Mouse (Mus musculus) forebrain, embryonic 14.5 days (tissue): ENCODE results near the gene Zkscan14. TPM values are rescaled to one million over a fixed set of nuclear protein-coding genes. Genes with fewer than 3 reads are reported as not detected.

Source experiments
- ATAC-seq: fragments of 200-750 bp; cut with Nextera tagmentation; 2 replicates; pipeline ENCODE4 v1.8.0; 2017; ENCODE audit warnings: mild to moderate bottlenecking, moderate library complexity
- DNase-seq: peaks from one replicate; pipeline ENCODE4 v3.0.0-alpha.2; 2015; ENCODE audit warnings: low spot score
- H3K27ac ChIP-seq: fragments of 300-500 bp; sonication (generic); 2 replicates; pipeline ENCODE4 v1.5.1; 2014; ENCODE audit warnings: low read depth, mild to moderate bottlenecking, control low read depth, low read length, moderate library complexity
- H3K27me3 ChIP-seq: fragments of 300-500 bp; sonication (generic); replicated peaks from 2 replicates; pipeline ENCODE4 v1.6.1; 2014; ENCODE audit warnings: low read length, control low read depth, mixed read lengths; ENCODE audit not compliant: control insufficient read depth, insufficient read depth
- H3K36me3 ChIP-seq: fragments of 300-500 bp; sonication (generic); 2 replicates; pipeline ENCODE4 v1.6.1; 2014; ENCODE audit warnings: low read length, control low read depth; ENCODE audit not compliant: control insufficient read depth, insufficient read depth
- H3K4me1 ChIP-seq: fragments of 300-500 bp; sonication (generic); 2 replicates; pipeline ENCODE4 v1.6.1; 2014; ENCODE audit warnings: antibody characterized with exemption, low read length, control low read depth; ENCODE audit not compliant: control insufficient read depth, insufficient read depth
- H3K4me2 ChIP-seq: fragments of 300-500 bp; sonication (generic); 2 replicates; pipeline ENCODE4 v1.6.1; 2014; ENCODE audit warnings: mild to moderate bottlenecking, control low read depth, low read length
- H3K4me3 ChIP-seq: fragments of 300-500 bp; sonication (generic); 2 replicates; pipeline ENCODE4 v1.5.1; 2014; ENCODE audit warnings: low read depth, low read length, control low read depth
- H3K9ac ChIP-seq: fragments of 300-500 bp; sonication (generic); 2 replicates; pipeline ENCODE4 v1.6.1; 2014; ENCODE audit warnings: mild to moderate bottlenecking, low read length, control low read depth, moderate library complexity
- H3K9me3 ChIP-seq: fragments of 300-500 bp; sonication (generic); replicated peaks from 2 replicates; pipeline ENCODE4 v1.6.1; 2016; ENCODE audit warnings: low read length, control low read depth, mixed read lengths; ENCODE audit not compliant: control insufficient read depth
- WGBS: fragments of 180-500 bp; shearing (Covaris S2); extraction: QIAGEN DNeasy Blood & Tissue Kit; methylation state at CpG from one replicate; pipeline ENCODE4 v1.1.7; 2014; 5-methylcytosine and 5-hydroxymethylcytosine counted together
- polyA plus RNA-seq: library from polyadenylated mRNA; unstranded; fragments of >200 nt; fragmentation: Nextera tagmentation; extraction: Ambion mirVana; gene quantifications from 2 replicates; pipeline ENCODE4 v1.2.1, GENCODE M21; 2014

Gene Zkscan14
- polyA plus RNA-seq, 1 experiment from 2014 or later = 16.4 TPM

- no peak overlapping the region for H3K9ac ChIP-seq
- WGBS = 86% methylated on average over 12 of the region's 12 CpGs
- DNase-seq = no peak
- H3K4me2 ChIP-seq = no peak overlapping the region
- no peaks in the 10 kb centered on the region for H3K9me3 ChIP-seq
- no peaks in the 10 kb centered on the region for H3K27me3 ChIP-seq
- H3K36me3 ChIP-seq = peaks cover 41% of the 10 kb centered on the region
- no peak overlapping the region for H3K4me3 ChIP-seq
- no peak overlapping the region for H3K27ac ChIP-seq
- H3K4me1 ChIP-seq = no peaks in the 10 kb centered on the region
- ATAC-seq = no peak
Measured at GRCm38 (mm10) chr5:145223395-145223794, 21.7 kb upstream of the Zkscan14 start.

GRCm38 (mm10) chr5:145222840-145223239 lies 21.2 kb upstream of the Zkscan14 start:
- DNase-seq = no peak
- Histone ChIP-seq H3K27ac (no peak overlapping the region), H3K36me3 (peaks cover 47% of the 10 kb centered on the region), H3K4me2 (no peak overlapping the region), H3K4me3 (no peak overlapping the region), H3K4me1 (no peaks in the 10 kb centered on the region), H3K27me3 (no peaks in the 10 kb centered on the region), H3K9me3 (no peaks in the 10 kb centered on the region), H3K9ac (no peak overlapping the region)
- WGBS = 85% methylated on average over 5 of the region's 5 CpGs
- ATAC-seq = no peak

GRCm38 (mm10) chr5:145219981-145220380 lies 18.3 kb upstream of the Zkscan14 start:
- no peak for ATAC-seq
- Histone ChIP-seq H3K27me3 (no peaks in the 10 kb centered on the region), H3K4me3 (no peak overlapping the region), H3K4me2 (no peak overlapping the region), H3K9ac (no peak overlapping the region), H3K36me3 (peaks cover 53% of the 10 kb centered on the region), H3K4me1 (no peaks in the 10 kb centered on the region), H3K9me3 (no peaks in the 10 kb centered on the region), H3K27ac (no peak overlapping the region)
- WGBS = 95% methylated on average over 8 of the region's 8 CpGs
- DNase-seq = no peak

GRCm38 (mm10) chr5:145218671-145219070 lies 17.0 kb upstream of the Zkscan14 start:
- ATAC-seq = no peak
- no peaks in the 10 kb centered on the region for H3K27me3 ChIP-seq
- H3K27ac ChIP-seq = no peak overlapping the region
- H3K4me2 ChIP-seq = no peak overlapping the region
- 95% methylated on average over 20 of the region's 20 CpGs for WGBS
- H3K36me3 ChIP-seq = peaks cover 53% of the 10 kb centered on the region
- DNase-seq = no peak
- H3K9ac ChIP-seq = no peak overlapping the region
- H3K9me3 ChIP-seq = no peaks in the 10 kb centered on the region
- H3K4me3 ChIP-seq = no peak overlapping the region
- H3K4me1 ChIP-seq = no peaks in the 10 kb centered on the region

- H3K4me2 ChIP-seq = no peak overlapping the region
- ATAC-seq (no peak), DNase-seq (no peak)
- 96% methylated on average over 21 of the region's 21 CpGs for WGBS
- H3K4me1 ChIP-seq = no peaks in the 10 kb centered on the region
- H3K9ac ChIP-seq = no peak overlapping the region
- no peak overlapping the region for H3K27ac ChIP-seq
- H3K36me3 ChIP-seq = peaks cover 56% of the 10 kb centered on the region
- H3K4me3 ChIP-seq = no peak overlapping the region
- no peaks in the 10 kb centered on the region for H3K9me3 ChIP-seq
- no peaks in the 10 kb centered on the region for H3K27me3 ChIP-seq
Measured at GRCm38 (mm10) chr5:145218206-145218605, 16.5 kb upstream of the Zkscan14 start.

- no peak overlapping the region for H3K4me3 ChIP-seq
- no peaks in the 10 kb centered on the region for H3K27me3 ChIP-seq
- H3K27ac ChIP-seq = no peak overlapping the region
- no peak for ATAC-seq
- no peak for DNase-seq
- H3K9me3 ChIP-seq = no peaks in the 10 kb centered on the region
- H3K4me2 ChIP-seq = no peak overlapping the region
- peaks cover 54% of the 10 kb centered on the region for H3K36me3 ChIP-seq
- no peaks in the 10 kb centered on the region for H3K4me1 ChIP-seq
- no peak overlapping the region for H3K9ac ChIP-seq
- 89% methylated on average over 6 of the region's 6 CpGs for WGBS
Measured at GRCm38 (mm10) chr5:145217746-145218145, 16.1 kb upstream of the Zkscan14 start.

GRCm38 (mm10) chr5:145214679-145215078 lies 13.0 kb upstream of the Zkscan14 start:
- WGBS = 73% methylated on average over 4 of the region's 4 CpGs
- peaks cover 40% of the 10 kb centered on the region for H3K36me3 ChIP-seq

GRCm38 (mm10) chr5:145213505-145213904 lies 11.8 kb upstream of the Zkscan14 start:
- WGBS = 95% methylated on average over 3 of the region's 3 CpGs
- DNase-seq = no peak
- ATAC-seq = no peak
- H3K4me2 ChIP-seq = no peak overlapping the region
- no peak overlapping the region for H3K9ac ChIP-seq
- no peak overlapping the region for H3K27ac ChIP-seq
- H3K36me3 ChIP-seq = peaks cover 30% of the 10 kb centered on the region
- H3K27me3 ChIP-seq = no peaks in the 10 kb centered on the region
- H3K4me3 ChIP-seq = no peak overlapping the region
- H3K4me1 ChIP-seq = no peaks in the 10 kb centered on the region
- H3K9me3 ChIP-seq = no peaks in the 10 kb centered on the region

More at GRCm38 (mm10) chr5:145214679-145215078, 13.0 kb upstream of the Zkscan14 start:
- no peak for DNase-seq
- Histone ChIP-seq H3K4me3 (no peak overlapping the region), H3K9ac (no peak overlapping the region), H3K27ac (no peak overlapping the region), H3K4me1 (no peaks in the 10 kb centered on the region), H3K9me3 (no peaks in the 10 kb centered on the region), H3K4me2 (no peak overlapping the region), H3K27me3 (no peaks in the 10 kb centered on the region)
- no peak for ATAC-seq

GRCm38 (mm10) chr5:145212216-145212615 lies 10.5 kb upstream of the Zkscan14 start:
- Histone ChIP-seq H3K27ac (no peak overlapping the region), H3K4me1 (no peaks in the 10 kb centered on the region), H3K27me3 (no peaks in the 10 kb centered on the region), H3K4me2 (no peak overlapping the region), H3K9ac (no peak overlapping the region), H3K4me3 (no peak overlapping the region), H3K36me3 (peaks cover 23% of the 10 kb centered on the region), H3K9me3 (no peaks in the 10 kb centered on the region)
- whole genome bisulfite sequencing = 94% methylated on average over 4 of the region's 4 CpGs
- DNase-seq (no peak), ATAC-seq (no peak)
